Comparison of ENCODE assay signal across 1 mouse cellular context in the genomic region with DNA sequence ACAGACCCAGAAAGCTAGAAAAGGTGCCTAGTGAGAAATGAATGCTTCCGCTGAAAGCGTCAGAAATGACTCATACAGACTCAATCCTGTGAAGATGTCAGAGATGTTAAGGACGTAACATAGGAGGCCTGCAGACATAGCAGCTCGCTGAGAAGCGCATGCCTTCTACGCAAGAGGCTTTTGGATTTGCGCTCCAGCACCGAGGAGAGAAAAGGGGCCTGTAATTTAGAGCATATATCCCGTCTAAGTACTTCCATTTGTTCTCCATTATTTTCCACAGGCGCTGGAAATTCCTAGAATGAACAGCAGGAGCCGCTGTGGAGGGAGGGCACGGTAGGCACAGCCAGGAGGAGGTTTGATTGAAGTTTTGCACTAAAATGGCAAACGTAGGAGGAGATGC.
TF ChIP-seq lines count a peak whose summit lies in the region.

No protein-coding gene starts in this region.

TF ChIP-seq in myocyte, 11 proteins besides CTCF, POLR2A, EP300 and RAD21 (continued from another document):
- TF ChIP-seq TCF12 (IDR thresholded peaks at IDR 0.05; ENCODE audit: insufficient read depth, poor library complexity, severe bottlenecking) (no peak), TCF3 (IDR thresholded peaks at IDR 0.05; ENCODE audit: insufficient read length, low read depth) (no peak), REST (IDR thresholded peaks at IDR 0.05; ENCODE audit: insufficient read depth, insufficient read length) (no peak), USF1 (IDR thresholded peaks at IDR 0.05; ENCODE audit: low read depth) (no peak), MYOD1 (IDR thresholded peaks at IDR 0.05; ENCODE audit: control insufficient read depth in 1 of 3, insufficient read length in 2 of 3, low read depth in 2 of 3) (no peak), MAX (IDR thresholded peaks at IDR 0.05; ENCODE audit: low read depth) (no peak)
